In the genomic region with DNA sequence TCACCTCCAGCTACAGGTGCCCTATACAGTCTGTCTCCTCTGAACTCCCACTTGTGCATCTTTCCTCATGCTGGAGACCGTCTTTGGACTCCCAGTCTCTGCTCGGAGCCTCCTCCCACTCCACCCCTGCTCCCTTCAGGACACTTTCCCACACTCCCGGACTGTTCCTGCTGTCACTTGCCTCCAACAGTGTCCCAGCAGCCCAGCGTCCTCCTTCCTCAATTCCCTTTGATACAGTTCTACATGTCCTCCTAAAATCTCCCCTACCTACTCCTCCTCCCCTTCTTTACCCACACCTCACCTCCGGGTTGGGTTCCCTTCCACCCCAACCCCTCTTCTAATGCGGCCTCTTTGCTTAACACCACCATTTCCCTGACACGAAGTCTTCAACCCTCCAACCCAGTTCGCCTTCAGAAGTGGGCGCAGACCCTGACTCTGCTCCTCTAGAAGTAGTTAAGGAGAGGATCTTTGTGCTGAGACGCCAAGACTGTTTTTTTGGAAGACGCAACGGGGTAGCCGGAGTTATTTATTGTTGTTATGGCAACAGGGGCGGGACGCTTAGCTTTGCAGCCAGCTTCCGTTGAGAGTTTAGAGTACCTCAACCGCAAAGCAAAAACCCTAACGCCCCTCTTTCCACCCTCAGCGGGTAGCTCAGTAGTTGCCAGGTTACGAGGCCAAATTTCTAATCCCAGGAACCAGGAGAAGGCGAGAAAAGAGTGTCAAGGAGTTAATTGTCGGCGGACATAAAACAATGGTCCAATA, we compare ENCODE assay signal across 8 mouse cellular contexts. TPM values are rescaled to one million over a fixed set of nuclear protein-coding genes. Genes with fewer than 3 reads are reported as not detected.
A peak's percentile ranks its signal among the peaks of the same experiment; 100 is the strongest.
DNase-seq lines count a peak whose midpoint lies in the region; ATAC-seq and TF ChIP-seq lines count a peak whose summit lies in the region.

Lrrc23 (minus strand) TSS at position 506 of the 762 bp plus-strand sequence.

- peaks cover 7 to 13% of the 10 kb centered on the region in 2 experiments; a peak in 3 of 4 replicates for H3K4me1 ChIP-seq in heart, embryonic 14.5 days (ENCODE audit: control insufficient read depth in 2 of 2, insufficient read depth in 2 of 2, low read length in 2 of 2)
- peaks cover 9% of the 10 kb centered on the region for H3K4me1 ChIP-seq in stomach, embryonic 15.5 days

- H3K4me3 ChIP-seq in left cerebral cortex, adult 2 months, result peak within 1 kb of the TSS; percentile 36
- peak within 1 kb of the TSS; percentile 43 to 44 for H3K4me3 ChIP-seq in heart, embryonic 14.5 days (ENCODE audit: control insufficient read depth in 1 of 2, insufficient read depth in 1 of 2, low read depth in 1 of 2, low read length in 2 of 2)
- H3K4me3 ChIP-seq in stomach, embryonic 15.5 days (replicated peaks), result peak within 1 kb of the TSS; percentile 33

- no peaks in the 10 kb centered on the region for H3K9me3 ChIP-seq in heart, embryonic 14.5 days (ENCODE audit: control insufficient read depth, low read length)
- no peaks in the 10 kb centered on the region for H3K9me3 ChIP-seq in stomach, embryonic 15.5 days

- TF ChIP-seq CTCF in left cerebral cortex, adult 2 months (IDR thresholded peaks at IDR 0.05), result no peak

- no peaks in the 10 kb centered on the region for H3K36me3 ChIP-seq in heart, embryonic 14.5 days (ENCODE audit: control insufficient read depth, insufficient read depth, low read length)
- no peaks in the 10 kb centered on the region for H3K36me3 ChIP-seq in stomach, embryonic 15.5 days

- peak; percentile 92 for ATAC-seq in common myeloid progenitor, adult 5-6 weeks (replicated peaks; ENCODE audit: low read depth, poor library complexity, severe bottlenecking)
- ATAC-seq in heart, embryonic 14.5 days (ENCODE audit: insufficient number of reproducible peaks, insufficient read depth, low FRiP score, low read depth), result no peak
- ATAC-seq in megakaryocyte, adult 5-6 weeks (ENCODE audit: poor library complexity, severe bottlenecking), result peak; percentile 74
- ATAC-seq in stomach, embryonic 15.5 days (ENCODE audit: insufficient read depth, low FRiP score, low read depth), result no peak

- peak within 1 kb of the TSS; percentile 68 for H3K9ac ChIP-seq in heart, embryonic 14.5 days (ENCODE audit: low read length)
- H3K9ac ChIP-seq in stomach, embryonic 15.5 days, result 0 out of 2 replicates have a peak within 1 kb of the TSS, but pooled peaks have one; percentile 4

- WGBS in heart, embryonic 14.5 days, result 3% methylated on average over 23 of the region's 23 CpGs
- WGBS in stomach, embryonic 15.5 days, result 3% methylated on average over 23 of the region's 23 CpGs

- DNase-seq in left cerebral cortex, adult 2 months (ENCODE audit: extremely low spot score in 1 of 2, low spot score in 2 of 2), result peak in 1 of 2 experiments; percentile 36
- DNase-seq in left cerebral cortex, postnatal 36 days (ENCODE audit: low spot score in 2 of 2), result no peak
- peak; percentile 59 for DNase-seq in kidney, postnatal 10 days
- no peak for DNase-seq in urinary bladder, postnatal 10 days (ENCODE audit: low spot score)

- intact Hi-C loops in left cerebral cortex, adult 2 months (cut with DNase I), result no loop called here
- intact Hi-C loops in left cerebral cortex, postnatal 36 days (cut with DNase I), result no loop called here

- 0 out of 2 replicates have a peak within 1 kb of the TSS, but pooled peaks have one; percentile 44 for H3K27ac ChIP-seq in left cerebral cortex, adult 2 months
- H3K27ac ChIP-seq in heart, embryonic 14.5 days (replicated peaks in 1 of 2; ENCODE audit: control insufficient read depth in 1 of 2, insufficient read depth in 1 of 2, low read depth in 2 of 2, low read length in 2 of 2), result no peak within 1 kb of the TSS
- no peak within 1 kb of the TSS for H3K27ac ChIP-seq in stomach, embryonic 15.5 days

- H3K4me2 ChIP-seq in heart, embryonic 14.5 days (ENCODE audit: low read length), result peak within 1 kb of the TSS; percentile 77
- H3K4me2 ChIP-seq in stomach, embryonic 15.5 days, result peak within 1 kb of the TSS; percentile 70

- peaks cover 21% of the 10 kb centered on the region for H3K27me3 ChIP-seq in heart, embryonic 14.5 days (ENCODE audit: control insufficient read depth, insufficient read depth, low read length)
- peaks cover 6% of the 10 kb centered on the region; the same call in 1 of the 2 replicates for H3K27me3 ChIP-seq in stomach, embryonic 15.5 days (replicated peaks)

RNA-seq across cellular contexts. Expression of gene Lrrc23, which starts in this region (rescaled TPM):
- total RNA-seq in left cerebral cortex, adult 2 months (2021), result 1 to 10 TPM; 1.6 to 1.9 TPM
- 1 to 10 TPM; 1.7 to 1.8 TPM for total RNA-seq in left cerebral cortex, postnatal 36 days (2021)
- total RNA-seq in common myeloid progenitor, adult 5-6 weeks (2017), result not detected in 2 replicates
- not detected in 2 replicates for polyA plus RNA-seq in heart, embryonic 14.5 days (2014; fragmentation: Nextera tagmentation; extraction: Ambion mirVana)
- total RNA-seq in megakaryocyte, adult 5-6 weeks (2015), result not detected in 2 replicates
- total RNA-seq in megakaryocyte, adult 5-6 weeks (2017), result 0.26 and 3.9 TPM in 2 replicates
- polyA plus RNA-seq in stomach, embryonic 15.5 days (2015; fragmentation: Nextera tagmentation; extraction: Ambion mirVana), result 0.35 and 1.3 TPM in 2 replicates

Comparison
In these comparisons a context has a peak if more than half of its experiments do, and no peak if none do; other contexts are left out.
1. Peak in ATAC-seq in common myeloid progenitor, adult 5-6 weeks; RNA of the gene not detected or under 1 TPM.